Mouse (Mus musculus) cerebellum, postnatal 4 days (tissue): ENCODE results near the gene Glp2r.

ENCODE experiments used
- DNase-seq, 2 experiments: peaks; one replicate each; pipeline ENCODE4 v3.0.0; 2022; ENCODE audit warnings: low spot score in 2 of 2, mixed read lengths in 1 of 2

The Glp2r gene

GRCm38 (mm10) chr11:67663437-67663836, 107.5 kb downstream of the Glp2r start:
- no peak for DNase-seq

- DNase-seq: no peak
Measured at GRCm38 (mm10) chr11:67661465-67661864, 109.5 kb downstream of the Glp2r start.

- peak in 1 of 2 experiments; percentile 65 for DNase-seq
Measured at GRCm38 (mm10) chr11:67657685-67658382, 113.1 kb downstream of the Glp2r start.

GRCm38 (mm10) chr11:67656811-67657210, 114.1 kb downstream of the Glp2r start:
- DNase-seq: no peak

GRCm38 (mm10) chr11:67656366-67656765, 114.6 kb downstream of the Glp2r start:
- no peak for DNase-seq

GRCm38 (mm10) chr11:67655236-67655959, 115.6 kb downstream of the Glp2r start:
- peak in 1 of 2 experiments; percentile 65 for DNase-seq

GRCm38 (mm10) chr11:67654514-67654913, 116.4 kb downstream of the Glp2r start:
- no peak for DNase-seq

GRCm38 (mm10) chr11:67653521-67654090, 117.3 kb downstream of the Glp2r start:
- no peak for DNase-seq

GRCm38 (mm10) chr11:67652893-67653255, 118.1 kb downstream of the Glp2r start:
- DNase-seq: no peak

GRCm38 (mm10) chr11:67652194-67652892, 118.6 kb downstream of the Glp2r start:
- peak in 1 of 2 experiments; percentile 73 for DNase-seq

GRCm38 (mm10) chr11:67651731-67652130, 119.2 kb downstream of the Glp2r start:
- no peak for DNase-seq

GRCm38 (mm10) chr11:67649971-67650707, 120.8 kb downstream of the Glp2r start:
- DNase-seq: no peak

GRCm38 (mm10) chr11:67648651-67649407, 122.1 kb downstream of the Glp2r start:
- peak in 1 of 2 experiments; percentile 38 for DNase-seq

GRCm38 (mm10) chr11:67647745-67648144, 123.2 kb downstream of the Glp2r start:
- DNase-seq: peak; percentile 85 to 90

- DNase-seq: no peak
Measured at GRCm38 (mm10) chr11:67644632-67645149, 126.3 kb downstream of the Glp2r start.

GRCm38 (mm10) chr11:67643465-67643864, 127.5 kb downstream of the Glp2r start:
- no peak for DNase-seq

GRCm38 (mm10) chr11:67642835-67643234, 128.1 kb downstream of the Glp2r start:
- no peak for DNase-seq

GRCm38 (mm10) chr11:67642421-67642820, 128.5 kb downstream of the Glp2r start:
- DNase-seq: no peak

- no peak for DNase-seq
Measured at GRCm38 (mm10) chr11:67640299-67640698, 130.7 kb downstream of the Glp2r start.

GRCm38 (mm10) chr11:67638401-67638800, 132.6 kb downstream of the Glp2r start:
- DNase-seq: no peak
